Mouse (Mus musculus) kidney, postnatal 25 days (tissue): ENCODE results near the gene Vcam1.

Experiments
- DNase-seq, 2 experiments: peaks; one replicate each; pipeline ENCODE4 v3.0.0; 2021; ENCODE audit warnings: mixed read lengths in 2 of 2

The Vcam1 gene

GRCm38 (mm10) chr3:116129259-116129738, at the start of gene Vcam1:
Vcam1 (minus strand) TSS chr3:116129688.
- peak in 1 of 2 experiments; percentile 44 for DNase-seq

- DNase-seq, result no peak
Observed at GRCm38 (mm10) chr3:116175106-116175505, 45.6 kb upstream of the Vcam1 start.

DNA sequence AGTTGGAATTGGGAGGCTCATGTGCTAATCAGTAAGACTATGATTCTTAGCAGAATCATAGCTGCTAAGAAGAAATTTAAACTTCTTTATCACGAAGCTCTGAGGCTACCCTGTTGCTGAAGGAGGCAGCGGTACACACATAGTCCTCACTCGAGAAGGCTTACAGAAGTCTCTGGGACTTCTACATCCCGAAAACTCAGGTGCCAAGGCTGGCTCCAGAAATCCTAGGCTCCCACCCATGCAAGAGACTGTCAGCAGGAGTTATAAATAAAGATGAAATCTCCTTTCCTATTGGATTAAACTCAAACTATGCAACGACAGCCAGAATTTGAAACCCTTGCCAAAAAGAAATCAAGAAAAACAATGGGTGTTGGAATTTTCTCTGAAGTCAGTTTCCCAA, 42.0 kb upstream of the Vcam1 start:
- peak in 1 of 2 experiments; percentile 49 for DNase-seq

DNA sequence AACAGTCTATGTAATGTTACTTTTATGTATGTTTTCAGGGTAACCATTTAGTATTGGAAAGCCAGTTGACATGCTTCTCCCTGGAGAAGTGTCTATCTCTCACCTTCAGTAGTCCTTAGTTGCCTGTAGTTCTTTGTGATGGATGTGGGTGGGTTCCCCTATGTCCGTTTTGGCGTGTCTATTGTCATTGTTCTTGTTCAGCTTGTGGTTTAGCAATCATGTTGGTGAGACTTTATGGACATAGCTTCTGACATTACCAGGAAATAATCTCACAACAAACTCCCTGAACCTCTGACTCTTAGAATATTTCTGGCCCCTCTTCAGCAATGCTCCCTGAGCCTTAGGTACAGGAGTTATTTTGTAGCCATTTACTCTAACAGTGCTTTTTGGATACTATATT, 38.6 kb upstream of the Vcam1 start:
- no peak for DNase-seq

- no peak for DNase-seq
Observed at GRCm38 (mm10) chr3:116166296-116166695, 36.8 kb upstream of the Vcam1 start.

DNA sequence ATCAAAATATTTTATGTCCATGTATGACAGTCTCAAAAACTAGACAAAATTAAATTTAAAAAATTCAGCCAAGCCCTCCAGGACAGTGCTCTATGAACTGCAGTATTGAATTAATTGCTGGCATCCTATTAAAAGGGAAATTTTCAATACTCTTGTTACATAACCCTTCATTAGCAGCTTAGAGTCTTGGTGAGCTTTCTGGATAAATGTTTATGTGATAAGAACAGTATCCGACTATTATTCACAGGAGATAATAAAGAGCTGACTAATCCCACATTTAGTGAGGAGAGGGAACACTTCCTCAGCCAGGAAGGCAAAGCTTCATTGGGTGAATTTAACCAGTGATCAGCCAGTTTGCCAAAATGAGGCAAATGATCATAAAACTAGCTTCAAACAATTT, 35.5 kb upstream of the Vcam1 start:
- DNase-seq, result no peak

- DNase-seq, result no peak
Observed at GRCm38 (mm10) chr3:116163517-116163916, 34.0 kb upstream of the Vcam1 start.

- peak in 1 of 2 experiments; percentile 42 for DNase-seq
Observed at GRCm38 (mm10) chr3:116162097-116162666, 32.7 kb upstream of the Vcam1 start.

DNA sequence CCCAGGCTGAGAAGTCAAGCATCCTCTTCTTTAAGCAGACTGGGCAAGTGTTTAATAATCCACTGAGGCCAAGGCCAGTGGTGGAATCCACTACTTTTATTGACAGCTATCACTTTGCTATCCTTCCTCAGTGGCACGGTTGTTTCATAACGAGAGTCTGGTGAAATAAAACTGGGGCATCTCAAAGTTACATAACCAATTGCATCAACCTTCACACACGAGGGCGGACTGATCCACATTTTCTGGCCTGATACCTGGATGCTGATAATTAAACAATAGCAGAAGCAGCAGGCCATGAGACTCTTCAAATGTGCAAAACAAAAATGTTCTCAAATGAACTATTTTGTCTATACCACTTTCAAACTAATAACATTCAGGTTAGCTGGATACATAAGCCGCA, 29.9 kb upstream of the Vcam1 start:
- DNase-seq, result no peak

- DNase-seq, result no peak
Observed at GRCm38 (mm10) chr3:116157447-116157990, 28.0 kb upstream of the Vcam1 start.

DNA sequence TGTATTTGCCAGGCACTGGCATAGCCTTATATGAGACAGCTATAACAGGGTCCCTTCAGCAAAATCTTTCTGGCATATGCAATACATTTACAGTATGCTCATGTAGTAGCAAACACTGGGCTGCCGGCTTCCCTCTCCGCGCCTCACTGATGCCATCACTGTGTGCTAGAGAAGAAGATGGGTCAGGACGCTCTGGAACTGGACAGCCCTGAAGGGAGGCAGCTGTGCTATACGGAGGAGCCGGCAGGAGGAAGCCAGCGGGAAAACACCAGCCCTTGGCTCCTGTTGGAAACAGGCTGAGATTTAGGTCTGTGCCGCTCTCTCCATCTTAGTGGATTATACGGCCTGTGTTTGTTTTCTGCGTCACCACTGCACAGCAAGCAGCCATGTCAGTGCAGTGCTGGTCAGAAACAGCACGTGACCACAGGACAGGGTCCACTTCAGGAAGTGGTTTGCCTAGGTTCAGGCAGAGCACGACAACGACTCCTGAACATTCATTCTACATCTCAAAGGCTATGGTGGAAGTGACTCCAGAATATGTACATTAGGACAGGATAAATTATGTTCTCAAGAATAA, 20.7 kb upstream of the Vcam1 start:
- no peak for DNase-seq

DNA sequence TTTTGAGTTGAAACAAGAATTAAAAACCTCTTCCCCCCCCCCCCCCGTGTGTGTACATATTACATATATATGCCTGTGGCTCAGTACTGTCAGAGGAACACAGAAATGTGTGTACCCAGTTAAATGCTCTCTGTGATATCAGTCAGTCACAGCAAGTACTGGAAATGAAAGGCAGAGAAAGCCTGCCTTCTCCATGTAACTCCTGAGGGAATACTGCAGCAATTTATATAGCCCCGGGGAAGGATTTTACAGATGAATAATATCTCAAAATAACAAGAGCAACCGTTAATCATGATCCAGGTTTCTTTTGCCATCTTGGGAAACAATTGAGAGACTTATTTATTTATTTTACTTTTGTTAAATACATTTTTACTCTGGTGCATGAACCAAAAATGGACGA, 19.6 kb upstream of the Vcam1 start:
- no peak for DNase-seq

DNA sequence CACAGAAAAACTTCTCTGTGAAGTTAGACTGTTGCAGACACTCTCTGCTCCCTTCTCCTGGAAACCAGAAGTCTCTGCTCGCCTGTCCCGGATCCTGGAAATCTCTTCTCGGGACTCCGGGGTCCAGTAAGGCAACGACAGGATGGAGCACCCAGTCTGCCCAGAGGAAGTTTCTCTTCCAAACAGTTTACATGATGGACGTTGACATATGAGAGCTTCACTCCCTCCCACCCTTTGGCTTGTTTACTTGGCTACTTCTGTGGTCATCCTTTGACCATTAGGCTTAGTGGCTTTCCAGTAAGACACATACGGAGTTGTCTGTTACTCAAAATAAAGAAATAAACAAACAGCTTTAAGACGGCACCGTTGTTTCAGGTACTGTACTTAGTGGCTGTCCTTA, 19.2 kb upstream of the Vcam1 start:
- no peak for DNase-seq

GRCm38 (mm10) chr3:116141226-116141625, 11.7 kb upstream of the Vcam1 start:
- DNase-seq, result no peak

GRCm38 (mm10) chr3:116139000-116139399, 9.5 kb upstream of the Vcam1 start:
- DNase-seq, result no peak

DNA sequence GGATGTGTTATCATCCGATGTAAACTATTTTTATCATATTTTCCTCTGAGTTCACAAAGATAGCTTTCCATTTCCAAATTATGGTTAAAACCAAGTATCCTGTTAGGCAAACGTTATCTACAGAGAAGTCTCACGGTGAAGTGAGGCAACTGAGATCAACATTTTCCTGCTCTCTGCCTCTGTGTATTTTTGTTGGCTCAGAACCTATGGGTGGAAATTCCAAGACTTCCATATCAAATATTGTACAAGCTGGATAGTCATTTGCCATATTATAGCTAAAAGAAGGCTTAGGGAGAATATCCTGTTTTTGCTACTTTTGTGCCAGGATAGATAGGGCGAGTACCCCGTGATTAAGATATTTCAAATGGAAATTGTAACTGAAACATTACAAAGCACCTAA, 8.6 kb upstream of the Vcam1 start:
- DNase-seq, result no peak

DNA sequence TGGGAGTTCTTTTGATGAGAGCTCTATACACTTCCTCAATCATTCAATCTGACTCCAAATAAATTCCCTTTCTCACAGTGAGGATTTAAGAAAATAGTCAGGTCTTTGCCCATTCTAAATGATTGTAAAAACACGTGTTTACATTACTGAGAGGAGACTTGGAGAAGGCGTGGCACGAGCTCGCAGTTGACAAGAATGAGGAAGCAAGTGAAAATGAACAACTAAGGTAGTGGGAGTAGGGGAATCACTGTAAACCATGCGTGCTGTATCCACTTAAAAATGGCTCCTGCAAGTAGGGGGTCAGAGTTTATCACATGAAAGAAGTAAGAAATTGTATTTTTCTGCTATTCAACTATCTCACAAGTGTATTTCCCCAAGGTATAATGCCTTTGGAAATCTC, 3.9 kb upstream of the Vcam1 start:
- no peak for DNase-seq

DNA sequence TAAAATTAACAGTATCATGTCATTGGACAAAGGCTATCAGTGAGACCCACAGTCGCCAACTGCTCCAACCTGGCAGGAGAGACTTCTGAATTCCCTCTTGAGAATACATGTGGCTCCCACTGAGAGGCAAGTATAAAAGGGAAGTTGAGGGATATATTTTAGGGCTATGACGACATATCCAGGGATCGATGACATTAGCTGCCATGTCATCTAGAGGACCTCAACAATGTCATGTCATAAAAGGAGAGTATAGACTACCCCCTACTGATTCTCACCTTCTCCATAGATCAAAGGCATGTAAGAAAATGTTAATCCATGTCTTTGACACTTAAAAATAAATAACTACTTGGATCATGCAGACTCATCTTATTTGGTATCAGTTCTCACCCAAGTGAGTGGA, 1.2 kb upstream of the Vcam1 start:
- no peak for DNase-seq

GRCm38 (mm10) chr3:116129841-116130595, 530 bp upstream of the Vcam1 start:
- no peak for DNase-seq

- DNase-seq, result no peak
Observed at GRCm38 (mm10) chr3:116128311-116129204, 930 bp downstream of the Vcam1 start.

DNA sequence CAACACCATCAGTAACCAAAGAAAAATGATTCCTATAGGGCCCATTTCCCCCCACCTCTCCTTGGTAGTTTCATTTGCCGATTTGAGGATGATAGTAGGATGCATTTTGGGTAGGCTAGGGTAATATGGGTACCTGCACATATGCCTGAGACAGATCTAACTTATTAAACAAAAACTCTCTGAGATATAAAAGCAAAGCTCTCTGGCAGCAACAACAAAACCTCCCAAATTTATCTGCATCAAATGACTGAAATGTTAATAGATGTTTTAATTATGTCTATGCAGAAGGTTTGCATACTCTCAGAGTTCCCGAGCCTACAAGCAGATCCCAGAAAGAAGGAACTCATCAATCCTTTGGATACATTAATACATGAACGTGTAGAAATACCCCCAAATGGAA, 1.7 kb downstream of the Vcam1 start:
- DNase-seq, result no peak

GRCm38 (mm10) chr3:116127281-116127680, 2.2 kb downstream of the Vcam1 start:
- no peak for DNase-seq
